Mouse (Mus musculus) neural tube, embryonic 11.5 days (tissue): ENCODE measurements at regions not wholly inside any gene's neighbourhood (a gene's known extent, or its start where the extent isn't known, plus 50 kb on each side); places are given as distances from the start of the nearest gene placed in this dataset.

Source experiments
- ATAC-seq: fragments of 200-750 bp; cut with Nextera tagmentation; 2 replicates; pipeline ENCODE4 v1.8.0; 2017; ENCODE audit warnings: moderate number of reproducible peaks, mild to moderate bottlenecking, moderate TSS enrichment, moderate library complexity; ENCODE audit not compliant: insufficient read depth, low FRiP score, low TSS enrichment
- DNase-seq: peaks from one replicate; pipeline ENCODE4 v3.0.0-alpha.2; 2015; ENCODE audit warnings: low spot score
- H3K27ac ChIP-seq: fragments of 300-500 bp; sonication (generic); 2 replicates; pipeline ENCODE4 v1.5.1; 2014; ENCODE audit warnings: low read depth, mild to moderate bottlenecking, low read length
- H3K27me3 ChIP-seq: fragments of 300-500 bp; sonication (generic); 2 replicates; pipeline ENCODE4 v1.6.1; 2014; ENCODE audit warnings: mild to moderate bottlenecking, low read length, mixed read lengths; ENCODE audit not compliant: control insufficient read depth, insufficient read depth
- H3K36me3 ChIP-seq: fragments of 300-500 bp; sonication (generic); 2 replicates; pipeline ENCODE4 v1.6.1; 2014; ENCODE audit warnings: mild to moderate bottlenecking, low read length, moderate library complexity, mixed read lengths; ENCODE audit not compliant: control insufficient read depth, insufficient read depth
- H3K4me1 ChIP-seq: fragments of 300-500 bp; sonication (generic); 2 replicates; pipeline ENCODE4 v1.6.1; 2014; ENCODE audit warnings: low read length, mixed read lengths; ENCODE audit not compliant: control insufficient read depth, insufficient read depth
- H3K4me2 ChIP-seq: fragments of 300-500 bp; sonication (generic); 2 replicates; pipeline ENCODE4 v1.6.1; 2014; ENCODE audit warnings: low read depth, mild to moderate bottlenecking, moderate library complexity
- H3K4me3 ChIP-seq: fragments of 300-500 bp; sonication (generic); 2 replicates; pipeline ENCODE4 v1.5.1; 2014; ENCODE audit warnings: low read depth, low read length
- H3K9ac ChIP-seq: fragments of 300-500 bp; sonication (generic); 2 replicates; pipeline ENCODE4 v1.6.1; 2014; ENCODE audit warnings: mild to moderate bottlenecking, low read length
- H3K9me3 ChIP-seq: fragments of 300-500 bp; sonication (generic); 2 replicates; pipeline ENCODE4 v1.6.1; 2016; ENCODE audit warnings: low read length; ENCODE audit not compliant: control insufficient read depth
- WGBS: fragments of 180-500 bp; shearing (Covaris S2); extraction: QIAGEN DNeasy Blood & Tissue Kit; methylation state at CpG from one replicate; pipeline ENCODE4 v1.1.7; 2014; 5-methylcytosine and 5-hydroxymethylcytosine counted together

GRCm38 (mm10) chr15:87369836-87370235, 174.3 kb upstream of the Fam19a5 start:
- Histone ChIP-seq H3K4me3 (no peak overlapping the region), H3K9me3 (no peaks in the 10 kb centered on the region), H3K9ac (no peak overlapping the region), H3K4me1 (no peaks in the 10 kb centered on the region), H3K27ac (no peak overlapping the region), H3K4me2 (no peak overlapping the region), H3K36me3 (no peaks in the 10 kb centered on the region), H3K27me3 (no peaks in the 10 kb centered on the region)
- ATAC-seq (no peak), DNase-seq (no peak)
- WGBS, result 91% methylated on average over 9 of the region's 9 CpGs

- Histone ChIP-seq H3K4me1 (no peaks in the 10 kb centered on the region), H3K4me3 (no peak overlapping the region), H3K9me3 (no peaks in the 10 kb centered on the region), H3K27me3 (no peaks in the 10 kb centered on the region), H3K36me3 (no peaks in the 10 kb centered on the region), H3K9ac (no peak overlapping the region), H3K27ac (no peak overlapping the region), H3K4me2 (no peak overlapping the region)
- ATAC-seq (no peak), DNase-seq (no peak)
- 82% methylated on average over 7 of the region's 7 CpGs for WGBS
Observed at GRCm38 (mm10) chr15:87370761-87371160, 173.3 kb upstream of the Fam19a5 start.

DNA sequence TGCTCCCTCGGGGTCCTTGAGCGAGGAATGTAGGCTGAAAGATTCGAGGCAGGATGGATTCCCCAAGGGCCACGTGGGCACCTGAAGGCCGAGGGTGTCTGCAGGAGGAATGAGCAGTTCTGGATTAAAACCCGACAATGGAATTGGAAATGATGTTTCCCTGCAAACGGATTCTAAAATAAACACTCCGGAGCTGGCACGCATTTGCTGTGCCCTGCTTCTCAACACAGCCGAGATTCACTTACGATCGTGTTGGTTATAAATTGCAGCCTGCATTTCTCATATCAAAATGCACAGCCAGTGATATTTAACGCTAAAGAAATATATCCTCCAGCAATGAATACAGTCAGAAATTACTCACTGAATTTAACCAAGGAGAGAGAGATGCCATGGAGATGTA, 169.4 kb upstream of the Fam19a5 start:
- Histone ChIP-seq H3K4me2 (no peak overlapping the region), H3K9ac (no peak overlapping the region), H3K4me1 (no peaks in the 10 kb centered on the region), H3K27ac (no peak overlapping the region), H3K9me3 (no peaks in the 10 kb centered on the region), H3K36me3 (no peaks in the 10 kb centered on the region), H3K27me3 (no peaks in the 10 kb centered on the region), H3K4me3 (no peak overlapping the region)
- WGBS, result 86% methylated on average over 13 of the region's 13 CpGs
- DNase-seq, result no peak
- no peak for ATAC-seq

GRCm38 (mm10) chr15:87375596-87376194, 168.4 kb upstream of the Fam19a5 start:
- no peak for ATAC-seq

GRCm38 (mm10) chr15:87383551-87384265, 160.4 kb upstream of the Fam19a5 start:
- no peak overlapping the region for H3K4me2 ChIP-seq
- H3K4me1 ChIP-seq, result no peaks in the 10 kb centered on the region
- H3K4me3 ChIP-seq, result no peak overlapping the region
- DNase-seq (no peak), ATAC-seq (no peak)
- 45% methylated on average over 6 of the region's 6 CpGs for WGBS
- H3K9me3 ChIP-seq, result no peaks in the 10 kb centered on the region
- H3K27me3 ChIP-seq, result no peaks in the 10 kb centered on the region
- no peaks in the 10 kb centered on the region for H3K36me3 ChIP-seq
- no peak overlapping the region for H3K27ac ChIP-seq
- H3K9ac ChIP-seq, result no peak overlapping the region

More at GRCm38 (mm10) chr15:87375596-87376194, 168.4 kb upstream of the Fam19a5 start:
- no peak overlapping the region for H3K9ac ChIP-seq
- no peaks in the 10 kb centered on the region for H3K9me3 ChIP-seq
- H3K4me2 ChIP-seq, result no peak overlapping the region
- no peak overlapping the region for H3K27ac ChIP-seq
- no peak overlapping the region for H3K4me3 ChIP-seq
- no peaks in the 10 kb centered on the region for H3K36me3 ChIP-seq
- no peak for DNase-seq
- H3K27me3 ChIP-seq, result no peaks in the 10 kb centered on the region
- no peaks in the 10 kb centered on the region for H3K4me1 ChIP-seq
- 79% methylated on average over 14 of the region's 14 CpGs for WGBS

GRCm38 (mm10) chr15:87384279-87385066, 159.6 kb upstream of the Fam19a5 start:
- no peak for ATAC-seq
- Histone ChIP-seq H3K27me3 (no peaks in the 10 kb centered on the region), H3K4me1 (no peaks in the 10 kb centered on the region), H3K4me3 (no peak overlapping the region), H3K9me3 (no peaks in the 10 kb centered on the region), H3K27ac (no peak overlapping the region), H3K36me3 (no peaks in the 10 kb centered on the region), H3K4me2 (no peak overlapping the region), H3K9ac (no peak overlapping the region)
- no peak for DNase-seq
- 80% methylated on average over 13 of the region's 13 CpGs for WGBS

- Histone ChIP-seq H3K27ac (no peak overlapping the region), H3K9me3 (no peaks in the 10 kb centered on the region), H3K4me3 (no peak overlapping the region), H3K36me3 (no peaks in the 10 kb centered on the region), H3K4me2 (no peak overlapping the region), H3K9ac (no peak overlapping the region), H3K27me3 (no peaks in the 10 kb centered on the region), H3K4me1 (no peaks in the 10 kb centered on the region)
- no peak for ATAC-seq
- WGBS, result 95% methylated on average over 6 of the region's 6 CpGs
- no peak for DNase-seq
Observed at GRCm38 (mm10) chr15:87386513-87386983, 157.6 kb upstream of the Fam19a5 start.

GRCm38 (mm10) chr15:87391395-87391794, 152.7 kb upstream of the Fam19a5 start:
- H3K9ac ChIP-seq, result no peak overlapping the region
- no peak overlapping the region for H3K4me2 ChIP-seq
- DNase-seq (no peak), ATAC-seq (no peak)
- no peaks in the 10 kb centered on the region for H3K9me3 ChIP-seq
- H3K4me1 ChIP-seq, result no peaks in the 10 kb centered on the region
- no peaks in the 10 kb centered on the region for H3K36me3 ChIP-seq
- H3K27me3 ChIP-seq, result no peaks in the 10 kb centered on the region
- no peak overlapping the region for H3K4me3 ChIP-seq
- no peak overlapping the region for H3K27ac ChIP-seq
- 39% methylated on average over 8 of the region's 8 CpGs for WGBS
